Mouse (Mus musculus) ES-Bruce4 (cell line): Measurements from ENCODE around the gene Ss18l2.

Experiments used
- CTCF ChIP-seq: IDR thresholded peaks from one replicate; pipeline ENCODE4 v1.8.1; 2011; ENCODE audit warnings: low read depth, low read length
- POLR2A ChIP-seq: IDR thresholded peaks from one replicate; pipeline ENCODE4 v1.8.1; 2011; ENCODE audit warnings: low read length; ENCODE audit not compliant: insufficient read depth

DNA sequence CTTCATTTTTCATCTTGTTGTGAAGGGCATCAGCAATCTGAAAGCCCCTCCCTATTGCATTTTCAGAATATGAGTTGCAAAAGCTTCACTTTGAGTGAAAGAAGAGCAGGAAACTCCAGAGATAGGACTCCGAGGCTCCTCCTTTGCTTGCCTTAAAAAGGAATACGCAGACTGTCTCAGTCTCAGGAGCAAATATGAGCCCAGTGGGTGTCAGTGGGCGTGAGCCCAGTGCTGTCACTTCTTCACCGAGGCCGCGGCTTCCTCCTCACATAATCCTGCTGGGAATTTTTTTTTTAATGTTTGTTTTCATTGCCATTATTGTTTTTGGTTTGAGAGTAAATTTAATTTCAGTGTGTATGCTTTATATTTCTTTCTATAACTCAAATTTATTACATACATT, 30.4 kb downstream of the Ss18l2 start:
- TF ChIP-seq CTCF (no peak), POLR2A (no peak)
